Mouse (Mus musculus) small intestine, adult 2 months (tissue): ENCODE measurements around the gene Ube2d1.

ENCODE experiments used
- CTCF ChIP-seq: fragments of 200-500 bp; IDR thresholded peaks from 2 replicates; pipeline ENCODE4 v1.5.1; 2012; ENCODE audit warnings: low read depth, mild to moderate bottlenecking, control low read depth, inconsistent platforms, low read length, moderate library complexity, mixed read lengths; ENCODE audit not compliant: insufficient replicate concordance, insufficient read length; ENCODE audit errors: extremely low read depth
- POLR2A ChIP-seq: fragments of 200-500 bp; IDR thresholded peaks from 2 replicates; pipeline ENCODE4 v1.6.1; 2012; ENCODE audit warnings: low read depth, mild to moderate bottlenecking, control low read depth, inconsistent platforms, low read length, moderate library complexity

DNA sequence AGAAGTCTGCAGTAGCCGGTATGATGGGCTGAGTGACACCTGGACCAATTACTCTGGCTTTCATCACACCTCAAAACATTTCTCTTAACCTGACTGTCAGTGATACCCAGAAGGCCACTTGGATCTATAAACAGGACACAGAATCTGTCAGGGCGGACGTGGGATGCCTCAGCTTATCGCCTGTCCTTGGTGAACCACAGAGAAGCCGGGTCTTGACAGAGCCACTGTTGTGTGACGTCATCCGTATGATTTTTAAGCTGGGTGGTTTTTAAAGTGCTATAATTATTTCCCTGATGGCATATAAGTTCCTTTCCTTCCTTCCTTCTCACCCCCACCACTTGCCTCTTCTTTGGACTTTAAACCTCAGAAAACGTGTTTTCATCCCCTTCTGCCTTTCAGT lies 26.5 kb downstream of the Ube2d1 start:
- TF ChIP-seq CTCF (no peak), POLR2A (no peak)
